Mouse (Mus musculus) intestine, embryonic 15.5 days (tissue): Measurements from ENCODE around the gene Ddx4. TPM values are rescaled to one million over a fixed set of nuclear protein-coding genes. Genes with fewer than 3 reads are reported as not detected.
"Not testable (repeated sequence)": the region's sequence is repeated elsewhere in the genome, so short reads cannot be mapped to it uniquely, and the experiment has no call there.

Experiments
- ATAC-seq: fragments of 200-750 bp; cut with Nextera tagmentation; 2 replicates; pipeline ENCODE4 v1.8.0; 2017; ENCODE audit warnings: moderate TSS enrichment, moderate library complexity
- H3K27ac ChIP-seq: fragments of 300-500 bp; sonication (generic); 2 replicates; pipeline ENCODE4 v1.5.1; 2015; ENCODE audit warnings: mild to moderate bottlenecking, inconsistent platforms
- H3K27me3 ChIP-seq: fragments of 300-500 bp; sonication (generic); replicated peaks from 2 replicates; pipeline ENCODE4 v1.6.1; 2015; ENCODE audit warnings: inconsistent platforms
- H3K36me3 ChIP-seq: fragments of 300-500 bp; sonication (generic); 2 replicates; pipeline ENCODE4 v1.6.1; 2015; ENCODE audit warnings: inconsistent platforms
- H3K4me1 ChIP-seq: fragments of 300-500 bp; sonication (generic); replicated peaks from 2 replicates; pipeline ENCODE4 v1.6.1; 2015; ENCODE audit warnings: inconsistent platforms
- H3K4me2 ChIP-seq: fragments of 300-500 bp; sonication (generic); replicated peaks from 2 replicates; pipeline ENCODE4 v1.6.1; 2015; ENCODE audit warnings: mild to moderate bottlenecking, inconsistent platforms
- H3K4me3 ChIP-seq: fragments of 300-500 bp; sonication (generic); replicated peaks from 2 replicates; pipeline ENCODE4 v1.5.1; 2015; ENCODE audit warnings: inconsistent platforms
- H3K9ac ChIP-seq: fragments of 300-500 bp; sonication (generic); 2 replicates; pipeline ENCODE4 v1.6.1; 2015; ENCODE audit warnings: inconsistent platforms
- H3K9me3 ChIP-seq: fragments of 300-500 bp; sonication (generic); 2 replicates; pipeline ENCODE4 v1.6.1; 2016; ENCODE audit warnings: inconsistent platforms
- WGBS: fragments of 180-500 bp; shearing (Covaris S2); methylation state at CpG from one replicate; pipeline ENCODE4 v1.1.7; 2015; 5-methylcytosine and 5-hydroxymethylcytosine counted together
- polyA plus RNA-seq: library from polyadenylated mRNA; unstranded; fragments of >200 nt; fragmentation: Nextera tagmentation; extraction: Ambion mirVana; gene quantifications from 2 replicates; pipeline ENCODE4 v1.2.1, GENCODE M21; 2015

Gene Ddx4
- polyA plus RNA-seq, 1 experiment from 2014 or later: 0.25 TPM

- H3K4me3 ChIP-seq: no peak overlapping the region
- no peaks in the 10 kb centered on the region for H3K4me1 ChIP-seq
- no peak overlapping the region for H3K4me2 ChIP-seq
- ATAC-seq: no peak
- H3K36me3 ChIP-seq: no peaks in the 10 kb centered on the region
- H3K9ac ChIP-seq: no peak overlapping the region
- no peak overlapping the region for H3K27ac ChIP-seq
- no peaks in the 10 kb centered on the region for H3K9me3 ChIP-seq
- H3K27me3 ChIP-seq: no peaks in the 10 kb centered on the region
These were observed 26.7 kb downstream of the Ddx4 start for GRCm38 (mm10) chr13:112625566-112625965.

- H3K27ac ChIP-seq: no peak overlapping the region
- H3K4me2 ChIP-seq: no peak overlapping the region
- no peaks in the 10 kb centered on the region for H3K27me3 ChIP-seq
- no peaks in the 10 kb centered on the region for H3K4me1 ChIP-seq
- H3K9me3 ChIP-seq: no peaks in the 10 kb centered on the region
- H3K36me3 ChIP-seq: no peaks in the 10 kb centered on the region
- ATAC-seq: no peak
- H3K4me3 ChIP-seq: no peak overlapping the region
- 68% methylated on average over 3 of the region's 3 CpGs for WGBS
- H3K9ac ChIP-seq: no peak overlapping the region
These were observed 27.7 kb downstream of the Ddx4 start for GRCm38 (mm10) chr13:112624622-112625021.

GRCm38 (mm10) chr13:112623656-112624055, 28.6 kb downstream of the Ddx4 start:
- H3K27ac ChIP-seq: no peak overlapping the region
- no peak for ATAC-seq
- H3K4me1 ChIP-seq: no peaks in the 10 kb centered on the region
- H3K27me3 ChIP-seq: no peaks in the 10 kb centered on the region
- WGBS: 56% methylated on average over 7 of the region's 7 CpGs
- H3K36me3 ChIP-seq: no peaks in the 10 kb centered on the region
- no peak overlapping the region for H3K4me2 ChIP-seq
- H3K9ac ChIP-seq: no peak overlapping the region
- H3K4me3 ChIP-seq: no peak overlapping the region
- H3K9me3 ChIP-seq: no peaks in the 10 kb centered on the region

- no peak overlapping the region for H3K9ac ChIP-seq
- no peaks in the 10 kb centered on the region for H3K9me3 ChIP-seq
- H3K27me3 ChIP-seq: no peaks in the 10 kb centered on the region
- 48% methylated on average over 3 of the region's 3 CpGs for WGBS
- H3K4me3 ChIP-seq: no peak overlapping the region
- no peak overlapping the region for H3K27ac ChIP-seq
- ATAC-seq: no peak
- H3K4me1 ChIP-seq: no peaks in the 10 kb centered on the region
- no peaks in the 10 kb centered on the region for H3K36me3 ChIP-seq
- H3K4me2 ChIP-seq: no peak overlapping the region
These were observed 30.7 kb downstream of the Ddx4 start for GRCm38 (mm10) chr13:112621592-112621991.

- Histone ChIP-seq H3K4me3 (no peak overlapping the region), H3K27me3 (no peaks in the 10 kb centered on the region), H3K4me1 (no peaks in the 10 kb centered on the region), H3K9me3 (no peaks in the 10 kb centered on the region), H3K27ac (no peak overlapping the region), H3K4me2 (no peak overlapping the region), H3K9ac (no peak overlapping the region), H3K36me3 (no peaks in the 10 kb centered on the region)
- no peak for ATAC-seq
- WGBS: 89% methylated on average over 3 of the region's 3 CpGs
These were observed 43.7 kb downstream of the Ddx4 start for GRCm38 (mm10) chr13:112608606-112609005.

- WGBS: 51% methylated on average over 4 of the region's 4 CpGs
- H3K9ac ChIP-seq: no peak overlapping the region
- H3K4me1 ChIP-seq: no peaks in the 10 kb centered on the region
- H3K4me2 ChIP-seq: no peak overlapping the region
- H3K4me3 ChIP-seq: no peak overlapping the region
- H3K36me3 ChIP-seq: no peaks in the 10 kb centered on the region
- no peak overlapping the region for H3K27ac ChIP-seq
- no peaks in the 10 kb centered on the region for H3K27me3 ChIP-seq
- H3K9me3 ChIP-seq: no peaks in the 10 kb centered on the region
- ATAC-seq: no peak
These were observed 47.9 kb downstream of the Ddx4 start for GRCm38 (mm10) chr13:112604411-112604810.

GRCm38 (mm10) chr13:112603839-112604238, 48.4 kb downstream of the Ddx4 start:
- H3K9ac ChIP-seq: no peak overlapping the region
- H3K4me3 ChIP-seq: no peak overlapping the region
- H3K9me3 ChIP-seq: no peaks in the 10 kb centered on the region
- no peaks in the 10 kb centered on the region for H3K36me3 ChIP-seq
- no peak for ATAC-seq
- WGBS: 93% methylated on average over 1 of the region's 1 CpGs
- no peaks in the 10 kb centered on the region for H3K27me3 ChIP-seq
- H3K27ac ChIP-seq: no peak overlapping the region
- no peak overlapping the region for H3K4me2 ChIP-seq
- no peaks in the 10 kb centered on the region for H3K4me1 ChIP-seq

GRCm38 (mm10) chr13:112602607-112603006, 49.7 kb downstream of the Ddx4 start:
- WGBS: 88% methylated on average over 2 of the region's 2 CpGs
- H3K4me3 ChIP-seq: no peak overlapping the region
- H3K9ac ChIP-seq: no peak overlapping the region
- H3K4me1 ChIP-seq: no peaks in the 10 kb centered on the region
- H3K36me3 ChIP-seq: no peaks in the 10 kb centered on the region
- no peaks in the 10 kb centered on the region for H3K27me3 ChIP-seq
- no peak overlapping the region for H3K27ac ChIP-seq
- H3K4me2 ChIP-seq: no peak overlapping the region
- no peak for ATAC-seq
- H3K9me3 ChIP-seq: no peaks in the 10 kb centered on the region

- not testable (repeated sequence) for ATAC-seq
- 86% methylated on average over 6 of the region's 8 CpGs for WGBS
These were observed 58.0 kb downstream of the Ddx4 start, which contains the start of gene Il31ra for GRCm38 (mm10) chr13:112594260-112594659. Gene Il31ra, minus strand, starts transcription at chr13:112594360.

GRCm38 (mm10) chr13:112590254-112590653, 62.0 kb downstream of the Ddx4 start:
- no peak for ATAC-seq
- 40% methylated on average over 2 of the region's 2 CpGs for WGBS

More at GRCm38 (mm10) chr13:112594260-112594659, 58.0 kb downstream of the Ddx4 start, which contains the start of gene Il31ra:
- not testable (repeated sequence) for H3K4me2 ChIP-seq, H3K4me1 ChIP-seq, H3K4me3 ChIP-seq, H3K36me3 ChIP-seq, H3K27me3 ChIP-seq, H3K9ac ChIP-seq, H3K9me3 ChIP-seq, H3K27ac ChIP-seq

GRCm38 (mm10) chr13:112589625-112590024, 62.6 kb downstream of the Ddx4 start:
- Histone ChIP-seq H3K4me3 (no peak overlapping the region), H3K4me1 (no peaks in the 10 kb centered on the region), H3K9ac (no peak overlapping the region), H3K36me3 (no peaks in the 10 kb centered on the region), H3K9me3 (no peaks in the 10 kb centered on the region), H3K27me3 (no peaks in the 10 kb centered on the region), H3K27ac (no peak overlapping the region), H3K4me2 (no peak overlapping the region)
- ATAC-seq: no peak

More at GRCm38 (mm10) chr13:112590254-112590653, 62.0 kb downstream of the Ddx4 start:
- H3K27me3 ChIP-seq: no peaks in the 10 kb centered on the region
- no peaks in the 10 kb centered on the region for H3K4me1 ChIP-seq
- no peak overlapping the region for H3K4me3 ChIP-seq
- H3K4me2 ChIP-seq: no peak overlapping the region
- H3K9me3 ChIP-seq: no peaks in the 10 kb centered on the region
- H3K9ac ChIP-seq: no peak overlapping the region
- H3K27ac ChIP-seq: no peak overlapping the region
- H3K36me3 ChIP-seq: no peaks in the 10 kb centered on the region

- Histone ChIP-seq H3K4me3 (no peak overlapping the region), H3K4me2 (no peak overlapping the region), H3K9me3 (no peaks in the 10 kb centered on the region), H3K4me1 (no peaks in the 10 kb centered on the region), H3K9ac (no peak overlapping the region), H3K27me3 (no peaks in the 10 kb centered on the region), H3K27ac (no peak overlapping the region), H3K36me3 (no peaks in the 10 kb centered on the region)
- 49% methylated on average over 7 of the region's 7 CpGs for WGBS
- ATAC-seq: no peak
These were observed 67.6 kb downstream of the Ddx4 start for GRCm38 (mm10) chr13:112584556-112585237.

- Histone ChIP-seq H3K27ac (no peak overlapping the region), H3K4me2 (no peak overlapping the region), H3K27me3 (no peaks in the 10 kb centered on the region), H3K4me1 (no peaks in the 10 kb centered on the region), H3K9me3 (no peaks in the 10 kb centered on the region), H3K9ac (no peak overlapping the region), H3K4me3 (no peak overlapping the region), H3K36me3 (no peaks in the 10 kb centered on the region)
- 73% methylated on average over 8 of the region's 8 CpGs for WGBS
- no peak for ATAC-seq
These were observed 70.0 kb downstream of the Ddx4 start for GRCm38 (mm10) chr13:112582291-112582690.
